Comparison of ENCODE assay signal across 13 mouse cellular contexts in genomic region chr7:131644051-131644450, GRCm38 (mm10).
DNase-seq lines count a peak whose midpoint lies in the region; ATAC-seq lines count a peak whose summit lies in the region.
"Had no signal": no experiment of that assay in that cellular context is flagged by ENCODE, and none has a peak within 500 bp of the region (broad histone marks: within the 10 kb centered on the region; RNA-seq: fewer than 3 reads in every experiment).

No protein-coding gene starts in this region.

- no peak for ATAC-seq in lung, embryonic 15.5 days (ENCODE audit: borderline replicate concordance, extremely low read depth, low FRiP score, low TSS enrichment)
- no peak for ATAC-seq in forebrain, embryonic 15.5 days (replicated peaks)
- ATAC-seq in limb, embryonic 15.5 days (ENCODE audit: insufficient number of reproducible peaks, low FRiP score, low TSS enrichment, low read depth): no peak
- no peak for ATAC-seq in stomach, embryonic 15.5 days (ENCODE audit: insufficient read depth, low FRiP score, low read depth)

- peaks cover 10% of the 10 kb centered on the region; the same call in 1 of the 2 replicates for H3K4me1 ChIP-seq in lung, embryonic 15.5 days
- peaks cover 18% of the 10 kb centered on the region for H3K4me1 ChIP-seq in forebrain, embryonic 15.5 days
- H3K4me1 ChIP-seq in limb, embryonic 15.5 days: peaks cover 12% of the 10 kb centered on the region
- H3K4me1 ChIP-seq in stomach, embryonic 15.5 days: peaks cover 4% of the 10 kb centered on the region; the same call in 1 of the 2 replicates

- H3K27ac ChIP-seq in lung, embryonic 15.5 days: peak overlapping the region; percentile 20; the same call in 1 of the 2 replicates
- no peak overlapping the region for H3K27ac ChIP-seq in forebrain, embryonic 15.5 days (replicated peaks)
- H3K27ac ChIP-seq in limb, embryonic 15.5 days: no peak overlapping the region
- H3K27ac ChIP-seq in stomach, embryonic 15.5 days: no peak overlapping the region

- peaks cover 47% of the 10 kb centered on the region for H3K27me3 ChIP-seq in lung, embryonic 15.5 days
- peaks cover 97% of the 10 kb centered on the region for H3K27me3 ChIP-seq in forebrain, embryonic 15.5 days
- H3K27me3 ChIP-seq in limb, embryonic 15.5 days: peaks cover 74% of the 10 kb centered on the region
- peaks cover 39% of the 10 kb centered on the region for H3K27me3 ChIP-seq in stomach, embryonic 15.5 days (replicated peaks)

- H3K9me3 ChIP-seq in lung, embryonic 15.5 days: no peaks in the 10 kb centered on the region
- H3K9me3 ChIP-seq in forebrain, embryonic 15.5 days: no peaks in the 10 kb centered on the region
- no peaks in the 10 kb centered on the region for H3K9me3 ChIP-seq in limb, embryonic 15.5 days
- no peaks in the 10 kb centered on the region for H3K9me3 ChIP-seq in stomach, embryonic 15.5 days

- H3K36me3 ChIP-seq in lung, embryonic 15.5 days: no peaks in the 10 kb centered on the region
- no peaks in the 10 kb centered on the region for H3K36me3 ChIP-seq in forebrain, embryonic 15.5 days
- no peaks in the 10 kb centered on the region for H3K36me3 ChIP-seq in limb, embryonic 15.5 days
- no peaks in the 10 kb centered on the region for H3K36me3 ChIP-seq in stomach, embryonic 15.5 days

- H3K4me3 ChIP-seq in lung, embryonic 15.5 days: 0 out of 2 replicates have a peak overlapping the region, but pooled peaks have one; percentile 8
- H3K4me3 ChIP-seq in forebrain, embryonic 15.5 days: peak overlapping the region; percentile 7; the same call in 1 of the 2 replicates
- H3K4me3 ChIP-seq in limb, embryonic 15.5 days: peak overlapping the region; percentile 5
- peak overlapping the region; percentile 3; the same call in 1 of the 2 replicates for H3K4me3 ChIP-seq in stomach, embryonic 15.5 days (replicated peaks)

- intact Hi-C loops in gastrocnemius, postnatal 14 days (cut with DNase I; ENCODE audit: low total_unique reads): no loop called here

- peak overlapping the region; percentile 44 for H3K4me2 ChIP-seq in lung, embryonic 15.5 days
- H3K4me2 ChIP-seq in forebrain, embryonic 15.5 days (replicated peaks): no peak overlapping the region
- no peak overlapping the region for H3K4me2 ChIP-seq in limb, embryonic 15.5 days
- H3K4me2 ChIP-seq in stomach, embryonic 15.5 days: peak overlapping the region; percentile 43

- H3K9ac ChIP-seq in lung, embryonic 15.5 days: no peak overlapping the region
- no peak overlapping the region for H3K9ac ChIP-seq in forebrain, embryonic 15.5 days (replicated peaks)
- H3K9ac ChIP-seq in limb, embryonic 15.5 days: no peak overlapping the region
- no peak overlapping the region for H3K9ac ChIP-seq in stomach, embryonic 15.5 days

- DNase-seq in lung, postnatal 10 days: no peak
- DNase-seq in adrenal gland, adult 8-10 months: no peak
- no peak for DNase-seq in frontal cortex, postnatal 36 days (ENCODE audit: low spot score in 2 of 2)
- no peak for DNase-seq in gastrocnemius, postnatal 14 days
- DNase-seq: adrenal gland, postnatal 14 days; cerebellum, postnatal 10 days; gastrocnemius, postnatal 10 days; kidney, adult 2 months; liver had no signal

- 2% methylated on average over 16 of the region's 16 CpGs for WGBS in lung, embryonic 15.5 days
- under 1% methylated on average over 16 of the region's 16 CpGs for WGBS in forebrain, embryonic 15.5 days
- WGBS in limb, embryonic 15.5 days: 1% methylated on average over 16 of the region's 16 CpGs
- WGBS in stomach, embryonic 15.5 days: 3% methylated on average over 16 of the region's 16 CpGs

Comparison
In these comparisons a context has a peak if more than half of its experiments do, and no peak if none do; other contexts are left out.
1. H3K4me2 ChIP-seq: peak in lung, embryonic 15.5 days (single experiment) and stomach, embryonic 15.5 days (single experiment); none in forebrain, embryonic 15.5 days (single experiment) and limb, embryonic 15.5 days (single experiment).
2. Peak in every context shown above with its lines, with median percentiles within 50 percentile points of each other: H3K4me3 ChIP-seq.